Comparison of ENCODE assay signal across 11 mouse cellular contexts in genomic region chr7:25786974-25787373, GRCm38 (mm10). TPM values are rescaled to one million over a fixed set of nuclear protein-coding genes. Genes with fewer than 3 reads are reported as not detected.
DNase-seq lines count a peak whose midpoint lies in the region; ATAC-seq and TF ChIP-seq lines count a peak whose summit lies in the region.
"Had no signal": no experiment of that assay in that cellular context is flagged by ENCODE, and none has a peak within 500 bp of the region (broad histone marks: within the 10 kb centered on the region; RNA-seq: fewer than 3 reads in every experiment).

No protein-coding gene starts in this region.

- no peaks in the 10 kb centered on the region for H3K9me3 ChIP-seq in heart, embryonic 10.5 days
- no peaks in the 10 kb centered on the region for H3K9me3 ChIP-seq in lung, postnatal 0 days (ENCODE audit: low read length)
- no peaks in the 10 kb centered on the region for H3K9me3 ChIP-seq in neural tube, embryonic 14.5 days (ENCODE audit: control insufficient read depth, low read length)

- H3K27ac ChIP-seq in heart, embryonic 10.5 days = peak overlapping the region; percentile 86; the same call in 1 of the 2 replicates
- no peak overlapping the region for H3K27ac ChIP-seq in lung, postnatal 0 days (ENCODE audit: low read length)
- no peak overlapping the region for H3K27ac ChIP-seq in neural tube, embryonic 14.5 days (ENCODE audit: low read depth, low read length)

- peak overlapping the region; percentile 64 for H3K4me2 ChIP-seq in lung, postnatal 0 days (replicated peaks; ENCODE audit: low read depth, low read length)
- H3K4me2 ChIP-seq in neural tube, embryonic 14.5 days (ENCODE audit: low read depth, low read length) = peak overlapping the region; percentile 26; the same call in 1 of the 2 replicates

- no peak overlapping the region for H3K9ac ChIP-seq in lung, postnatal 0 days (replicated peaks; ENCODE audit: low read depth)
- H3K9ac ChIP-seq in neural tube, embryonic 14.5 days (replicated peaks; ENCODE audit: low read depth, low read length) = no peak overlapping the region

- no peaks in the 10 kb centered on the region; the same call in 1 of the 2 replicates for H3K27me3 ChIP-seq in heart, embryonic 10.5 days (ENCODE audit: insufficient read depth, poor library complexity, severe bottlenecking)
- H3K27me3 ChIP-seq in lung, postnatal 0 days (replicated peaks; ENCODE audit: insufficient read depth, low read length) = no peaks in the 10 kb centered on the region
- H3K27me3 ChIP-seq in neural tube, embryonic 14.5 days (ENCODE audit: control insufficient read depth, insufficient read depth, low read length) = no peaks in the 10 kb centered on the region

- 36% methylated on average over 4 of the region's 4 CpGs for WGBS in heart, embryonic 10.5 days
- 51% methylated on average over 4 of the region's 4 CpGs for WGBS in lung, postnatal 0 days
- WGBS in neural tube, embryonic 14.5 days = 72% methylated on average over 4 of the region's 4 CpGs

- H3K36me3 ChIP-seq in heart, embryonic 10.5 days = peaks cover 10% of the 10 kb centered on the region; the same call in 1 of the 2 replicates
- H3K36me3 ChIP-seq in lung, postnatal 0 days (ENCODE audit: insufficient read depth, low read length) = no peaks in the 10 kb centered on the region
- H3K36me3 ChIP-seq in neural tube, embryonic 14.5 days (ENCODE audit: control insufficient read depth, insufficient read depth, low read length) = no peaks in the 10 kb centered on the region

- H3K4me3 ChIP-seq in heart, embryonic 10.5 days = peak overlapping the region; percentile 68
- H3K4me3 ChIP-seq in lung, postnatal 0 days (ENCODE audit: low read depth, low read length) = 0 out of 2 replicates have a peak overlapping the region, but pooled peaks have one; percentile 43
- H3K4me3 ChIP-seq in neural tube, embryonic 14.5 days (ENCODE audit: low read depth, low read length) = no peak overlapping the region

- H3K4me1 ChIP-seq in heart, embryonic 10.5 days = peaks cover 58% of the 10 kb centered on the region
- H3K4me1 ChIP-seq in lung, postnatal 0 days (ENCODE audit: insufficient read depth, low read depth, low read length) = peaks cover 4% of the 10 kb centered on the region
- peaks cover 6% of the 10 kb centered on the region; the same call in 1 of the 2 replicates for H3K4me1 ChIP-seq in neural tube, embryonic 14.5 days (ENCODE audit: control insufficient read depth, insufficient read depth, low read length)

- TF ChIP-seq CTCF in lung, postnatal 0 days (IDR thresholded peaks at IDR 0.05) = no peak

- no peak for TF ChIP-seq EP300 in lung, postnatal 0 days (IDR thresholded peaks at IDR 0.05)

- ATAC-seq in lung, postnatal 0 days = no peak
- ATAC-seq in neural tube, embryonic 14.5 days (ENCODE audit: low read depth) = no peak
- no peak for ATAC-seq in CD4-positive, CD25-positive, alpha-beta regulatory T cell, adult 4 months

- DNase-seq in heart, embryonic 10.5 days (ENCODE audit: low spot score) = no peak
- no peak for DNase-seq in heart, postnatal 4 days
- DNase-seq in lung, postnatal 0 days (ENCODE audit: low spot score) = no peak
- no peak for DNase-seq in lung, postnatal 25 days (ENCODE audit: low spot score)
- peak; percentile 21 for DNase-seq in induced T-regulatory cell, adult 2 months (ENCODE audit: low read depth)
- DNase-seq in T-cell, adult 2 months (ENCODE audit: low spot score) = no peak
- DNase-seq: cerebellum, adult 11-12 months; layer of hippocampus, adult 9-11 months; right cerebral cortex, postnatal 4 days had no signal

RNA-seq across cellular contexts. Expression of gene Axl, which starts 1.5 kb away (rescaled TPM):
- polyA plus RNA-seq in heart, embryonic 10.5 days (2016; fragmentation: Nextera tagmentation; extraction: Ambion mirVana) = 53.3 and 54.3 TPM in 2 replicates
- 10 to 100 TPM; 79.5 to 90.3 TPM for total RNA-seq in heart, postnatal 4 days (2021)
- 74.6 and 81.6 TPM in 2 replicates for polyA plus RNA-seq in lung, postnatal 0 days (2015; fragmentation: Nextera tagmentation; extraction: Ambion mirVana)
- polyA plus RNA-seq in neural tube, embryonic 14.5 days (2014; fragmentation: Nextera tagmentation; extraction: Ambion mirVana) = 13.5 and 26.7 TPM in 2 replicates
- polyA plus RNA-seq in CD4-positive, CD25-positive, alpha-beta regulatory T cell, adult 4 months (2017; shearing (Covaris generic)) = 10 to 100 TPM; 17.8 to 34.4 TPM

RNA-seq across cellular contexts. Expression of gene Cyp2s1, which starts 29.7 kb away (rescaled TPM):
- 4.7 and 5.5 TPM in 2 replicates for polyA plus RNA-seq in heart, embryonic 10.5 days (2016; fragmentation: Nextera tagmentation; extraction: Ambion mirVana)
- 1 to 10 TPM; 7.5 to 8.7 TPM for total RNA-seq in heart, postnatal 4 days (2021)
- 51.9 and 53.1 TPM in 2 replicates for polyA plus RNA-seq in lung, postnatal 0 days (2015; fragmentation: Nextera tagmentation; extraction: Ambion mirVana)
- polyA plus RNA-seq in neural tube, embryonic 14.5 days (2014; fragmentation: Nextera tagmentation; extraction: Ambion mirVana) = 1.7 and 2.3 TPM in 2 replicates
- polyA plus RNA-seq in CD4-positive, CD25-positive, alpha-beta regulatory T cell, adult 4 months (2017; shearing (Covaris generic)) = 1 to 10 TPM; 2.1 to 3.0 TPM

RNA-seq across cellular contexts. Expression of gene Hnrnpul1, which starts 32.4 kb away (rescaled TPM):
- polyA plus RNA-seq in heart, embryonic 10.5 days (2016; fragmentation: Nextera tagmentation; extraction: Ambion mirVana) = 45.3 and 54.6 TPM in 2 replicates
- total RNA-seq in heart, postnatal 4 days (2021) = 100 to 1,000 TPM; 147 to 149 TPM
- 32.4 and 34.5 TPM in 2 replicates for polyA plus RNA-seq in lung, postnatal 0 days (2015; fragmentation: Nextera tagmentation; extraction: Ambion mirVana)
- 52.9 and 53.0 TPM in 2 replicates for polyA plus RNA-seq in neural tube, embryonic 14.5 days (2014; fragmentation: Nextera tagmentation; extraction: Ambion mirVana)
- polyA plus RNA-seq in CD4-positive, CD25-positive, alpha-beta regulatory T cell, adult 4 months (2017; shearing (Covaris generic)) = 10 to 100 TPM; 40.5 to 57.0 TPM
